Mouse (Mus musculus) limb, embryonic 12.5 days (tissue): ENCODE results near the gene Catsper3. TPM values are rescaled to one million over a fixed set of nuclear protein-coding genes. Genes with fewer than 3 reads are reported as not detected.

Source experiments
- ATAC-seq: fragments of 200-750 bp; cut with Nextera tagmentation; 2 replicates; pipeline ENCODE4 v1.8.0; 2017; ENCODE audit warnings: low read depth, moderate TSS enrichment; ENCODE audit not compliant: insufficient number of reproducible peaks, insufficient read depth, low FRiP score, low TSS enrichment
- H3K27ac ChIP-seq: fragments of 300-500 bp; sonication (generic); 2 replicates; pipeline ENCODE4 v1.5.1; 2016; ENCODE audit warnings: mild to moderate bottlenecking, moderate library complexity
- H3K27me3 ChIP-seq: fragments of 300-500 bp; sonication (generic); 2 replicates; pipeline ENCODE4 v1.6.1; 2016; ENCODE audit warnings: mild to moderate bottlenecking, moderate library complexity
- H3K36me3 ChIP-seq: fragments of 300-500 bp; sonication (generic); 2 replicates; pipeline ENCODE4 v1.6.1; 2016; ENCODE audit warnings: mild to moderate bottlenecking, moderate library complexity
- H3K4me1 ChIP-seq: fragments of 300-500 bp; sonication (generic); replicated peaks from 2 replicates; pipeline ENCODE4 v1.6.1; 2016
- H3K4me2 ChIP-seq: fragments of 300-500 bp; sonication (generic); 2 replicates; pipeline ENCODE4 v1.6.1; 2016; ENCODE audit warnings: mild to moderate bottlenecking, moderate library complexity
- H3K4me3 ChIP-seq: fragments of 300-500 bp; sonication (generic); replicated peaks from 2 replicates; pipeline ENCODE4 v1.5.1; 2016; ENCODE audit warnings: mild to moderate bottlenecking
- H3K9ac ChIP-seq: fragments of 300-500 bp; sonication (generic); replicated peaks from 2 replicates; pipeline ENCODE4 v1.6.1; 2016; ENCODE audit warnings: mild to moderate bottlenecking, moderate library complexity
- H3K9me3 ChIP-seq: fragments of 300-500 bp; sonication (generic); 2 replicates; pipeline ENCODE4 v1.6.1; 2016; ENCODE audit warnings: mild to moderate bottlenecking, moderate library complexity
- WGBS: fragments of 180-500 bp; shearing (Covaris S2); methylation state at CpG from one replicate; pipeline ENCODE4 v1.1.7; 2016; 5-methylcytosine and 5-hydroxymethylcytosine counted together
- polyA plus RNA-seq: library from polyadenylated mRNA; unstranded; fragments of >200 nt; fragmentation: Nextera tagmentation; extraction: Ambion mirVana; gene quantifications from 2 replicates; pipeline ENCODE4 v1.2.1, GENCODE M21; 2016

Catsper3 gene
- 0.15 TPM in 1 of 2 replicates, not detected in the other for polyA plus RNA-seq

DNA sequence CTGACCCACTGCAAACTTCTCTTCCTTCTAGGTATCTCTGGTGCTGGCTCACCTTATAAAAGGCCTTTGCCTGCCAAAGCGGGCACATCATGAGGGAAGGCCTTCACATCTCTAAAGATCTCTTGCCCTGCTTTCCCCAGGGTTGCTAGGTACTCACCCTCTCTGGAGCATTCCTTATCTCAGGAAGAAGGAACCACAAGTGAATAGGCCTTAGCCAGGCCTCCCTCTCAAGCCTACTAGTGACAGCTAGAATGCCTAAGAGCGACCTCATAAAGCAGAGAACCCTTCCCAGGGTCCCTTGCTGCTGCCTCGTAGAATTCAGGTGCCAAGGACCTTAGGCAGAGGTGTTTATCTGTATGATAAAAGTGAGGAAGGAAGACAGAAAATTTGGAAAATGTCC lies at the start of gene Catsper3:
TSS of gene Catsper3 (plus strand) at position 301 of the 400 bp plus-strand sequence.
- WGBS = 83% methylated on average over 3 of the region's 3 CpGs

DNA sequence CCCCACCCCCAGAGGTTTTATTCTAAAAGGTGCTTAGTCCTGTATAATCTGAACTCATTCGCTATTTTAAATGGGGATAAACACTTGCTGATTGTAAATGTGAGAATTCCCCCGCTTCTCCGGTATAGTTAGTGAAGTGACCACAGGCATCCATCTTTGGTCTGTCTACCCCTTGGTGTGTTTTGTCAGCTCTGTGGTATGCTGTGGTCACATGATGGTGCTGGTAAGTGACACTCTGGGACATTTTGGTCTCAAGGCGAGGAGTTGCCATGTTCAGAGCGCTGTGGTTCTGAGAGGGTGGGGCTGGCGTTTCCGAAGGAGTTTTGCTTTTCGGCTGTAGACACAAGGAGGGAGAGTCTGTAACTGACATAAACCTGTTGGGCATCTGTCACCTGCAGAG lies 46.5 kb upstream of the Catsper3 start:
- Histone ChIP-seq H3K9ac (no peak overlapping the region), H3K36me3 (no peaks in the 10 kb centered on the region), H3K27me3 (no peaks in the 10 kb centered on the region), H3K27ac (no peak overlapping the region), H3K4me2 (no peak overlapping the region), H3K4me1 (peaks cover 46% of the 10 kb centered on the region), H3K9me3 (0 out of 2 replicates have a peak, but pooled peaks cover 4% of the 10 kb centered on the region), H3K4me3 (no peak overlapping the region)
- no peak for ATAC-seq
- WGBS = 91% methylated on average over 8 of the region's 8 CpGs

More for the DNA sequence above, at the start of gene Catsper3:
- H3K9me3 ChIP-seq = no peaks in the 10 kb centered on the region
- no peak within 1 kb of the TSS for H3K4me3 ChIP-seq
- no peak within 1 kb of the TSS for H3K9ac ChIP-seq
- no peak for ATAC-seq
- H3K4me2 ChIP-seq = no peak within 1 kb of the TSS
- H3K36me3 ChIP-seq = no peaks in the 10 kb centered on the region
- no peaks in the 10 kb centered on the region for H3K4me1 ChIP-seq
- no peak within 1 kb of the TSS for H3K27ac ChIP-seq
- H3K27me3 ChIP-seq = no peaks in the 10 kb centered on the region

DNA sequence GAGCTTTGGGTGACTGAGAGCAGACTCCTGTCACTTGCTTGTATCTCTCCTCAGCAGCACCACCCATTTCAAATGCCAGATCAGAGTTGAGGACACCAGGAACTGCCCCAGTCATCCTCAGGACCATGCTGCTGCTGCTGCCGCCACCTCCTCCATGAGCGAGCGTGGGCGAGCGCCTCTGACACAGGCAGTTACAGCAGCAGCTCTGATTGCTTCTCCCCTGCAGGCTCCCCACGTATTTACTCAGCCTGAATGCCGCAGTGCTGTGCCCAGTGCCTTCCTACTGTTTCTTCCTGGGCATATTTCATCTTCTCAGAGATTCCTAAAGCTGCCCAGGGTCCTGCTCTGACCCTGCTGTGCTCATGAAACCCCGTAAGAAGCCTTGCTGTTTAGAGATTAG lies 42.1 kb upstream of the Catsper3 start:
- no peak overlapping the region for H3K9ac ChIP-seq
- no peak overlapping the region for H3K4me3 ChIP-seq

DNA sequence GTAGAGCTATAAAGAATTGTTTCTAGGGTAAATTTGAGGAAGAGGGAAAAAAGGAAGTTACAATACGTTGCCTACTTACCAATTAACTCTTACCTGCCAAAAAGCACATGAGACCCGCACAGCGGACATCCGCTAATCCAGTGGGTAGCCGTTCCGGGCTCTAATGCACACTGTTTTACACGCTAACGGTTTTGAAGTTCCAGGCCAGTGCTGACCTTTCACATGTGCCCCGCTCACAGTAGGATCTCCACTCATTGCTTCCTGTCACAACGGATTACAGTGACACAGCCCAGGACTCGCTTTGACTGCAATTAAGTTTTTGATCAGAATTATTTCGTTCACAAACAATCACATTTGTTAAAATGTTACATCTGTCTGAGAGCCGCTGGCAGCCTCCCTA lies 30.0 kb upstream of the Catsper3 start:
- H3K4me2 ChIP-seq = no peak overlapping the region; the same call in 1 of the 2 replicates
- no peak overlapping the region for H3K9ac ChIP-seq
- peak overlapping the region; percentile 86; the same call in 1 of the 2 replicates for H3K27ac ChIP-seq
- H3K36me3 ChIP-seq = no peaks in the 10 kb centered on the region
- no peaks in the 10 kb centered on the region for H3K27me3 ChIP-seq
- ATAC-seq = no peak
- no peaks in the 10 kb centered on the region for H3K9me3 ChIP-seq
- no peak overlapping the region for H3K4me3 ChIP-seq
- H3K4me1 ChIP-seq = peaks cover 54% of the 10 kb centered on the region
- WGBS = 32% methylated on average over 13 of the region's 13 CpGs

More for the DNA sequence above, 42.1 kb upstream of the Catsper3 start:
- H3K36me3 ChIP-seq = no peaks in the 10 kb centered on the region
- H3K9me3 ChIP-seq = 0 out of 2 replicates have a peak, but pooled peaks cover 3% of the 10 kb centered on the region
- H3K4me2 ChIP-seq = no peak overlapping the region
- H3K4me1 ChIP-seq = peaks cover 28% of the 10 kb centered on the region
- H3K27ac ChIP-seq = no peak overlapping the region
- 64% methylated on average over 8 of the region's 8 CpGs for WGBS
- H3K27me3 ChIP-seq = no peaks in the 10 kb centered on the region
- ATAC-seq = no peak

DNA sequence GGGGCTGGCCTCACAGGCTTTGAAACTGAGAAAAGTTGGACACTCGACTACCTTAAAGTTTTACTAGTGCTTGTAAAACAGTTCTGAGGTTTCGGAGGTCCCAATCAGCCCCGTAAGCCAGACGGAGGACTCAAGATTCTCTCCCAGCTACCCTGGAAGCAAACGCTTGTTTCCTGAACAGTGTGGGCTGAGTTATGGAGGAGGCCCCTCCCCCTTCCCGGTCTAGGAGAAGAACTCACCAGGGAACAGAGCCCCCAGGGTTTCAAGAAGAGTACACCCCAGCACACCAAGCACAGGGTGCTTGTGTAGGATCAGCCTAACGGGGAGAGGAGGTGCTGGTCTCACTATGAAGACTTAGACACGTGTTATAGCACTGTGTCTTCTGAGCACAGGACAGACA lies 27.6 kb upstream of the Catsper3 start:
- H3K4me1 ChIP-seq = peaks cover 49% of the 10 kb centered on the region
- H3K9me3 ChIP-seq = no peaks in the 10 kb centered on the region
- no peaks in the 10 kb centered on the region for H3K27me3 ChIP-seq
- peak overlapping the region; percentile 46; the same call in 1 of the 2 replicates for H3K9ac ChIP-seq
- WGBS = 12% methylated on average over 8 of the region's 8 CpGs
- peak overlapping the region; percentile 16; the same call in 1 of the 2 replicates for H3K4me3 ChIP-seq
- H3K36me3 ChIP-seq = no peaks in the 10 kb centered on the region
- ATAC-seq = 0 out of 2 replicates have a peak, but pooled peaks have one; percentile 34
- peak overlapping the region; percentile 39 for H3K4me2 ChIP-seq
- peak overlapping the region; percentile 88 for H3K27ac ChIP-seq

DNA sequence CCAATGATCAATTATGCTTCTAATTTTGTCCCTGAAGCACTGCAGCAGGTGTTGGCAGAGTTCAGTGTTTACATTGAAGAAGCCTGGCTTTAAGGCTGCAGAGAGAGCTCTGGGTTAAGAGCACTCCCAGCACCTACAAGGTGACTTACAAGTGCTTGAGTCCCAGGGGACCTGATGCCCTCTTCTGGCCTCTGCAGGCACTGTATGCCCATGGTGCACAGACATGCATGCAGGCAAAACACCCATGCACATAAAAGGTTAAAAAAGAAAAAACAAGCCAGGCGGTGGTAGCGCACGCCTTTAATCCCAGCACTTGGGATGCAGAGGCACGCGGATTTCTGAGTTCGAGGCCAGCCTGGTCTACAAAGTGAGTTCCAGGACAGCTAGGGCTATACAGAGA lies 26.7 kb upstream of the Catsper3 start:
- Histone ChIP-seq H3K4me1 (peaks cover 54% of the 10 kb centered on the region), H3K9ac (no peak overlapping the region), H3K4me2 (no peak overlapping the region), H3K9me3 (no peaks in the 10 kb centered on the region), H3K36me3 (no peaks in the 10 kb centered on the region), H3K27ac (no peak overlapping the region), H3K27me3 (no peaks in the 10 kb centered on the region), H3K4me3 (no peak overlapping the region)
- 80% methylated on average over 6 of the region's 6 CpGs for WGBS
- no peak for ATAC-seq

DNA sequence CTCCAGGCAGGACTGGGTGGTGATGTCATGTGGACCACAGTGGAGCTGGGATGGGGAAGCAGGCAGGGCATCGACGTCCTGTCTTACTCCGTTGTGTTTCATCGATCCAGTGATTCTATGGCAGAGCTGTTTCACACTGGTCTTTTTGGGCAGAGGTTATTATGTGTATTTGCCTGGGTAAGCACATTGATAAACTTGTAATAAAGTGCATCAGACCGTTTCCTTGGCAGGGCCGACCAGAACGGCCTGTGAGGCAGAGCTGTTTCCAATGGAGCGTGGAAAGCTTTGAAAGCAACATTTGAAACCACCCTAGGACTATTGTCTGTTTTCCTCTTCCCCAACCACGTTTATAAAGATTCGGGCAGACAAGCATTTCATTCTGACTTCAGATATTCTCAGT lies 23.8 kb upstream of the Catsper3 start:
- H3K36me3 ChIP-seq = no peaks in the 10 kb centered on the region
- ATAC-seq = no peak
- H3K27me3 ChIP-seq = no peaks in the 10 kb centered on the region
- 64% methylated on average over 10 of the region's 10 CpGs for WGBS
- H3K9me3 ChIP-seq = no peaks in the 10 kb centered on the region
- H3K4me3 ChIP-seq = no peak overlapping the region
- H3K4me1 ChIP-seq = peaks cover 43% of the 10 kb centered on the region
- peak overlapping the region; percentile 25; the same call in 1 of the 2 replicates for H3K4me2 ChIP-seq
- no peak overlapping the region for H3K9ac ChIP-seq
- peak overlapping the region; percentile 71 for H3K27ac ChIP-seq

DNA sequence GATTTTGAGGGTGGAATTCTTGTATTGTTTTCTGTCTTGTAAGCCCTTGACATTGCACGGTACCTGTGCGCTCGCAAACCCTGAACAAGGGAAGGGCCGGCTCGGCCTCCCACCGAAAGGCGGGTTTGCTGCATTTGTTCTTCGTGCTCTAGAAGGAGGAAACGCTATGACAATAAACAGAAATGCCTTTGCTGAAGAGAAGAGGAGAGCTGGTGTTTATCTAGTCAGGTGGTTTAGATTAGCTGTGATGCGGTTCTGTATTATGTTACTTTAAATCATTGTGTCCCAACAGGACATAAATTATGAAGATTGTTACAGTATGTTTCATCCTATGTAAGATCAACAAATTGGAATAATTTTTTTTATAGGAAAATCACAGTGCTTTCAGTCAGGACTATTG lies 22.9 kb upstream of the Catsper3 start:
- Histone ChIP-seq H3K27me3 (no peaks in the 10 kb centered on the region), H3K4me2 (no peak overlapping the region), H3K9ac (no peak overlapping the region; the same call in 1 of the 2 replicates), H3K4me3 (no peak overlapping the region), H3K4me1 (peaks cover 38% of the 10 kb centered on the region), H3K27ac (peak overlapping the region; percentile 71; the same call in 1 of the 2 replicates), H3K9me3 (no peaks in the 10 kb centered on the region), H3K36me3 (no peaks in the 10 kb centered on the region)
- WGBS = 58% methylated on average over 10 of the region's 10 CpGs
- ATAC-seq = no peak

DNA sequence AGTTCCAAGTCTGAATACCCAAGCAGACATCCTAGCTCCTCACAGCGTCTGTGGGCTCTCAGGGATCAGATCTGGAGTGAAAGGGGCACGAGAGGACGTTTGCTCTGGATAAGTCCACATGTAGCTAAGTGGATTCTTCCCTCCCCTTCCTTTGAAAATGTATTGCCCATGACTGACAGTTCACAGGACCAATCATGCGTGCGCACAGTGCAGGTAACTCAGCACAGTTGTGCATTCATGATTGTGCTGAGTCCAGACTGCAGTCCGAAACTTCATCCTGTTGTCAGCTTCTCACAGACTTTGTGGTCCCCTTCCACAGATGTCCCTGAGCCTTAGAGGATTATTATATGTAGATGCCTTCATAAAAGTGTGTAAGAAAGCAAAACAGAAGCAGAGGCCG lies 10.0 kb upstream of the Catsper3 start:
- no peaks in the 10 kb centered on the region for H3K27me3 ChIP-seq
- no peak overlapping the region for H3K4me2 ChIP-seq
- H3K27ac ChIP-seq = peak overlapping the region; percentile 41; the same call in 1 of the 2 replicates
- no peak overlapping the region for H3K9ac ChIP-seq
- H3K36me3 ChIP-seq = no peaks in the 10 kb centered on the region
- no peak overlapping the region for H3K4me3 ChIP-seq
- peaks cover 10% of the 10 kb centered on the region for H3K4me1 ChIP-seq
- ATAC-seq = no peak
- 0 out of 2 replicates have a peak, but pooled peaks cover 5% of the 10 kb centered on the region for H3K9me3 ChIP-seq
- WGBS = 73% methylated on average over 7 of the region's 7 CpGs

DNA sequence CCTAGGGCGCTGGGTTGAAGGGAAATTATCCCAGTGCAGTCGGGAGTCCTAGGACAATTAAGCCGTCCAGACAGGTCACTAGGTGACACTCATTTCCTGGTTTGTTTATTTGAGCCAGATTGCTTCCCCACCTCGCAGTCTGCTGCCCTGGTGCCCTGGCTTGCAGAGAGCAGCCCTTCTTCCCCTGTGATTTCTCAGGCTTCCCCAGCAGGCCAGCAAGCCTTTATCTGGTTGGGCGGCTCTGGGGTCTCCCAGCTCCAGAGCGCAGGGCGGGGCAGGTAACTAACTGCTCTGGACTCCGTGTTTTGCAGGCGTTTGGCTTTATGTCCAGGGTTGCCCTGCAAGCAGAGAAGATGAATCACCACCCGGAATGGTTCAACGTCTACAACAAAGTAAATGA lies 9.3 kb upstream of the Catsper3 start:
- no peak overlapping the region for H3K4me2 ChIP-seq
- 12% methylated on average over 11 of the region's 11 CpGs for WGBS
- 0 out of 2 replicates have a peak, but pooled peaks cover 5% of the 10 kb centered on the region for H3K9me3 ChIP-seq
- no peaks in the 10 kb centered on the region for H3K36me3 ChIP-seq
- H3K4me1 ChIP-seq = peaks cover 10% of the 10 kb centered on the region
- H3K4me3 ChIP-seq = no peak overlapping the region
- no peak overlapping the region for H3K27ac ChIP-seq
- no peaks in the 10 kb centered on the region for H3K27me3 ChIP-seq
- H3K9ac ChIP-seq = no peak overlapping the region
- ATAC-seq = no peak

DNA sequence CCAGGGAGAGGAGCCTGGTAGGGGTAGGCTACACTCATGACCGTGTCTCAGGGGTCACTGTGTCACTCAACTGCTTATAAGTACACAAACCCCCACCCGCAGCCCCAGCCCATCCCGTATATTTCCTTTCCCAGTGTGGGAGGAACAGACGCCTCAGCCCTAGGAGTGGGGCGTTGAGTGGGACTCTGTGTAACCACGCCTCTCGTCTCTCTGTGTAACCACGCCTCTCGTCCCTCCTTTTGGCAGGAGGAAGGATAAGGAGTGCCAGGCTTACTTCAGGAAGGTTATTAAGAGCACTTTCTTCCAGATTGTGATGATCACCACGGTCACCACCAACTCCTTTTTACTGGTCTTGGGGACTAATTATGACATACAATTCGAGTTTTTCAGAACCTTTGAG lies 1.8 kb downstream of the Catsper3 start:
- Histone ChIP-seq H3K4me1 (no peaks in the 10 kb centered on the region), H3K9me3 (peaks cover 4% of the 10 kb centered on the region; the same call in 1 of the 2 replicates), H3K4me2 (no peak overlapping the region), H3K4me3 (no peak overlapping the region), H3K9ac (no peak overlapping the region), H3K36me3 (no peaks in the 10 kb centered on the region), H3K27me3 (no peaks in the 10 kb centered on the region), H3K27ac (no peak overlapping the region)
- WGBS = 72% methylated on average over 11 of the region's 11 CpGs
- ATAC-seq = no peak

DNA sequence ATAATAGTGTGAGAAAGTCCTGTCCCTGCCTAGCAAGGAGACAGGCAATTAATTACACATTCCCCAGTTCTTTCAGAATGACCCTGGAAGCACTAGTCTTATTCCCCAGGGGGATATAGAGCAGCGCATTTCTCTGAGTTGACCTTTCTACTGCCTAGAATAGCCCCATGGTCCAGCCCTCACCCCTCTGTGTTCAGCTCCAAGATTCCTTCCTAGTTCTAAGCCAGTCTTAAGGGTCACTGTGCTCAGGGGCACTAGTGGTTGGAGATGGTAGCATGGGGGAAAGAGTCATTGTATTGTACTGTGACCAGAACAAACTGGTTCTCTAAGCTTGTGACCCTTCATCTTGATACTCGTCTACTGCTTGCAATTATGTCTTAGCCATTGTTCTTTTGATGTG lies 16.9 kb downstream of the Catsper3 start:
- ATAC-seq = no peak
- Histone ChIP-seq H3K4me3 (no peak overlapping the region), H3K9me3 (peaks cover 11% of the 10 kb centered on the region; the same call in 1 of the 2 replicates), H3K27ac (no peak overlapping the region), H3K4me1 (0 out of 2 replicates have a peak, but pooled peaks cover 3% of the 10 kb centered on the region), H3K27me3 (no peaks in the 10 kb centered on the region), H3K9ac (no peak overlapping the region), H3K36me3 (no peaks in the 10 kb centered on the region), H3K4me2 (no peak overlapping the region)
- 74% methylated on average over 2 of the region's 2 CpGs for WGBS
